Mouse (Mus musculus) layer of hippocampus, adult 11-12 months (tissue): ENCODE data around the gene Ppp2r5d.

Experiments
- DNase-seq: peaks from one replicate; pipeline ENCODE4 v3.0.0; 2022; ENCODE audit warnings: low spot score

The Ppp2r5d gene

GRCm38 (mm10) chr17:46704887-46705835, at the start of gene Ppp2r5d:
TSS of gene Ppp2r5d (minus strand) at chr17:46705111.
- DNase-seq = peak; percentile 97

GRCm38 (mm10) chr17:46751794-46752556, 47.1 kb upstream of the Ppp2r5d start, which contains the start of gene Cnpy3:
TSS of gene Cnpy3 (minus strand) at chr17:46752214.
- peak; percentile 98 for DNase-seq

GRCm38 (mm10) chr17:46751056-46751793, 46.3 kb upstream of the Ppp2r5d start:
- DNase-seq = peak; percentile 73

- no peak for DNase-seq
These were observed 45.7 kb upstream of the Ppp2r5d start for GRCm38 (mm10) chr17:46750580-46750979.

GRCm38 (mm10) chr17:46749282-46749681, 44.4 kb upstream of the Ppp2r5d start:
- DNase-seq = no peak

GRCm38 (mm10) chr17:46747806-46748205, 42.9 kb upstream of the Ppp2r5d start:
- DNase-seq = no peak

GRCm38 (mm10) chr17:46747234-46747633, 42.3 kb upstream of the Ppp2r5d start:
- no peak for DNase-seq

- no peak for DNase-seq
These were observed 40.6 kb upstream of the Ppp2r5d start for GRCm38 (mm10) chr17:46745506-46745905.

GRCm38 (mm10) chr17:46742986-46743385, 38.1 kb upstream of the Ppp2r5d start:
- DNase-seq = no peak

GRCm38 (mm10) chr17:46741305-46741704, 36.4 kb upstream of the Ppp2r5d start:
- DNase-seq = no peak

- peak; percentile 31 for DNase-seq
These were observed 31.2 kb upstream of the Ppp2r5d start for GRCm38 (mm10) chr17:46736160-46736559.

GRCm38 (mm10) chr17:46735287-46735686, 30.4 kb upstream of the Ppp2r5d start:
- no peak for DNase-seq

GRCm38 (mm10) chr17:46734055-46734454, 29.1 kb upstream of the Ppp2r5d start:
- no peak for DNase-seq

- no peak for DNase-seq
These were observed 24.0 kb upstream of the Ppp2r5d start, which contains the start of gene Gnmt for GRCm38 (mm10) chr17:46728904-46729318. TSS of gene Gnmt (minus strand) at chr17:46729168.

GRCm38 (mm10) chr17:46728496-46728895, 23.6 kb upstream of the Ppp2r5d start:
- no peak for DNase-seq

GRCm38 (mm10) chr17:46728021-46728420, 23.1 kb upstream of the Ppp2r5d start:
- DNase-seq = no peak

GRCm38 (mm10) chr17:46727271-46727670, 22.4 kb upstream of the Ppp2r5d start:
- no peak for DNase-seq

- DNase-seq = no peak
These were observed 21.1 kb upstream of the Ppp2r5d start for GRCm38 (mm10) chr17:46725731-46726645.

GRCm38 (mm10) chr17:46725273-46725672, 20.4 kb upstream of the Ppp2r5d start:
- no peak for DNase-seq

- DNase-seq = no peak
These were observed 19.7 kb upstream of the Ppp2r5d start for GRCm38 (mm10) chr17:46724477-46725084.
